Mouse (Mus musculus) forebrain, embryonic 16.5 days (tissue): ENCODE results near the gene Aire. TPM values are rescaled to one million over a fixed set of nuclear protein-coding genes. Genes with fewer than 3 reads are reported as not detected.
"Not testable (repeated sequence)": the region's sequence is repeated elsewhere in the genome, so short reads cannot be mapped to it uniquely, and the experiment has no call there.

Experiments
- ATAC-seq: fragments of 200-750 bp; cut with Nextera tagmentation; 2 replicates; pipeline ENCODE4 v1.8.0; 2017; ENCODE audit warnings: mild to moderate bottlenecking, moderate library complexity
- H3K27ac ChIP-seq: fragments of 300-500 bp; sonication (generic); 2 replicates; pipeline ENCODE4 v1.5.1; 2014; ENCODE audit warnings: low read length, control low read depth
- H3K27me3 ChIP-seq: fragments of 300-500 bp; sonication (generic); replicated peaks from 2 replicates; pipeline ENCODE4 v1.6.1; 2014; ENCODE audit warnings: low read length; ENCODE audit not compliant: control insufficient read depth, insufficient read depth
- H3K36me3 ChIP-seq: fragments of 300-500 bp; sonication (generic); 2 replicates; pipeline ENCODE4 v1.6.1; 2014; ENCODE audit not compliant: control insufficient read depth, insufficient read depth
- H3K4me1 ChIP-seq: fragments of 300-500 bp; sonication (generic); replicated peaks from 2 replicates; pipeline ENCODE4 v1.6.1; 2014; ENCODE audit warnings: low read length; ENCODE audit not compliant: control insufficient read depth, insufficient read depth
- H3K4me2 ChIP-seq: fragments of 300-500 bp; sonication (generic); 2 replicates; pipeline ENCODE4 v1.6.1; 2014; ENCODE audit warnings: mild to moderate bottlenecking, low read length, control low read depth
- H3K4me3 ChIP-seq: fragments of 300-500 bp; sonication (generic); replicated peaks from 2 replicates; pipeline ENCODE4 v1.5.1; 2014; ENCODE audit warnings: mild to moderate bottlenecking, low read length, control low read depth
- H3K9ac ChIP-seq: fragments of 300-500 bp; sonication (generic); replicated peaks from 2 replicates; pipeline ENCODE4 v1.6.1; 2014; ENCODE audit warnings: low read depth, low read length, control low read depth
- H3K9me3 ChIP-seq: fragments of 300-500 bp; sonication (generic); 2 replicates; pipeline ENCODE4 v1.6.1; 2016; ENCODE audit warnings: low read length; ENCODE audit not compliant: control insufficient read depth
- WGBS: fragments of 180-500 bp; shearing (Covaris S2); extraction: QIAGEN DNeasy Blood & Tissue Kit; methylation state at CpG from one replicate; pipeline ENCODE4 v1.1.7; 2014; 5-methylcytosine and 5-hydroxymethylcytosine counted together
- polyA plus RNA-seq: library from polyadenylated mRNA; unstranded; fragments of >200 nt; fragmentation: Nextera tagmentation; extraction: Ambion mirVana; gene quantifications from 2 replicates; pipeline ENCODE4 v1.2.1, GENCODE M21; 2015

Aire gene
- polyA plus RNA-seq, 1 experiment from 2014 or later: 0.34 TPM

GRCm38 (mm10) chr10:78012661-78013495 lies 30.5 kb downstream of the Aire start:
- no peak overlapping the region for H3K9ac ChIP-seq
- no peaks in the 10 kb centered on the region for H3K9me3 ChIP-seq
- no peak for ATAC-seq
- no peaks in the 10 kb centered on the region for H3K36me3 ChIP-seq
- H3K27ac ChIP-seq: no peak overlapping the region
- 93% methylated on average over 18 of the region's 18 CpGs for WGBS
- no peaks in the 10 kb centered on the region for H3K27me3 ChIP-seq
- no peak overlapping the region for H3K4me3 ChIP-seq
- H3K4me1 ChIP-seq: peaks cover 16% of the 10 kb centered on the region
- no peak overlapping the region for H3K4me2 ChIP-seq

GRCm38 (mm10) chr10:78011116-78011515 lies 32.3 kb downstream of the Aire start:
- 89% methylated on average over 5 of the region's 5 CpGs for WGBS
- not testable (repeated sequence) for ATAC-seq, H3K4me2 ChIP-seq, H3K4me3 ChIP-seq, H3K9me3 ChIP-seq, H3K36me3 ChIP-seq, H3K27me3 ChIP-seq, H3K27ac ChIP-seq, H3K9ac ChIP-seq
- peaks cover 33% of the 10 kb centered on the region for H3K4me1 ChIP-seq

GRCm38 (mm10) chr10:78010335-78010734 lies 33.1 kb downstream of the Aire start:
- Histone ChIP-seq H3K36me3 (no peaks in the 10 kb centered on the region), H3K27ac (no peak overlapping the region), H3K9me3 (no peaks in the 10 kb centered on the region), H3K9ac (no peak overlapping the region; the same call in 1 of the 2 replicates), H3K27me3 (no peaks in the 10 kb centered on the region), H3K4me2 (0 out of 2 replicates have a peak overlapping the region, but pooled peaks have one; percentile 16), H3K4me1 (peaks cover 33% of the 10 kb centered on the region), H3K4me3 (no peak overlapping the region)
- 16% methylated on average over 10 of the region's 10 CpGs for WGBS
- no peak for ATAC-seq

- Histone ChIP-seq H3K27me3 (no peaks in the 10 kb centered on the region), H3K27ac (peak within 1 kb of the TSS; percentile 87), H3K4me1 (peaks cover 33% of the 10 kb centered on the region), H3K9me3 (no peaks in the 10 kb centered on the region), H3K4me3 (peak within 1 kb of the TSS; percentile 68), H3K36me3 (no peaks in the 10 kb centered on the region), H3K9ac (peak within 1 kb of the TSS; percentile 80), H3K4me2 (peak within 1 kb of the TSS; percentile 82)
- WGBS: under 1% methylated on average over 9 of the region's 9 CpGs
- no peak for ATAC-seq
Measured at GRCm38 (mm10) chr10:78009945-78010293, 33.5 kb downstream of the Aire start, which contains the start of gene Pfkl. Gene Pfkl (minus strand): TSS chr10:78010083.

GRCm38 (mm10) chr10:78009184-78009944 lies 34.0 kb downstream of the Aire start:
- ATAC-seq: peak; percentile 98
- Histone ChIP-seq H3K9ac (peak overlapping the region; percentile 80), H3K27ac (peak overlapping the region; percentile 87), H3K9me3 (no peaks in the 10 kb centered on the region), H3K4me1 (peaks cover 33% of the 10 kb centered on the region), H3K27me3 (no peaks in the 10 kb centered on the region), H3K4me3 (peak overlapping the region; percentile 68), H3K4me2 (peak overlapping the region; percentile 82), H3K36me3 (no peaks in the 10 kb centered on the region)
- WGBS: under 1% methylated on average over 59 of the region's 59 CpGs

GRCm38 (mm10) chr10:78008169-78008568 lies 35.2 kb downstream of the Aire start:
- ATAC-seq: no peak
- Histone ChIP-seq H3K27ac (no peak overlapping the region), H3K36me3 (no peaks in the 10 kb centered on the region), H3K4me3 (no peak overlapping the region; the same call in 1 of the 2 replicates), H3K9me3 (no peaks in the 10 kb centered on the region), H3K9ac (peak overlapping the region; percentile 80), H3K4me1 (peaks cover 33% of the 10 kb centered on the region), H3K4me2 (peak overlapping the region; percentile 82), H3K27me3 (no peaks in the 10 kb centered on the region)
- WGBS: 82% methylated on average over 3 of the region's 3 CpGs

- H3K9ac ChIP-seq: no peak overlapping the region; the same call in 1 of the 2 replicates
- no peak overlapping the region for H3K4me2 ChIP-seq
- ATAC-seq: no peak
- H3K9me3 ChIP-seq: no peaks in the 10 kb centered on the region
- no peak overlapping the region for H3K27ac ChIP-seq
- WGBS: 48% methylated on average over 7 of the region's 7 CpGs
- no peaks in the 10 kb centered on the region for H3K36me3 ChIP-seq
- peaks cover 33% of the 10 kb centered on the region for H3K4me1 ChIP-seq
- no peak overlapping the region for H3K4me3 ChIP-seq
- no peaks in the 10 kb centered on the region for H3K27me3 ChIP-seq
Measured at GRCm38 (mm10) chr10:78007203-78007602, 36.2 kb downstream of the Aire start.

GRCm38 (mm10) chr10:78005791-78006438 lies 37.5 kb downstream of the Aire start:
- Histone ChIP-seq H3K27me3 (no peaks in the 10 kb centered on the region), H3K9me3 (no peaks in the 10 kb centered on the region), H3K4me3 (no peak overlapping the region), H3K27ac (no peak overlapping the region), H3K4me1 (peaks cover 33% of the 10 kb centered on the region), H3K9ac (no peak overlapping the region), H3K4me2 (no peak overlapping the region), H3K36me3 (peaks cover 3% of the 10 kb centered on the region)
- WGBS: 91% methylated on average over 4 of the region's 4 CpGs
- ATAC-seq: no peak
